Mouse (Mus musculus) embryonic facial prominence, embryonic 12.5 days (tissue): ENCODE measurements around the gene Nsd1. TPM values are rescaled to one million over a fixed set of nuclear protein-coding genes. Genes with fewer than 3 reads are reported as not detected.
"Not testable (repeated sequence)": the region's sequence is repeated elsewhere in the genome, so short reads cannot be mapped to it uniquely, and the experiment has no call there.

Experiments
- ATAC-seq: fragments of 200-750 bp; cut with Nextera tagmentation; 2 replicates; pipeline ENCODE4 v1.8.0; 2017; ENCODE audit not compliant: insufficient number of reproducible peaks, insufficient read depth, low FRiP score, low TSS enrichment
- H3K27ac ChIP-seq: fragments of 300-500 bp; sonication (generic); 2 replicates; pipeline ENCODE4 v1.5.1; 2016; ENCODE audit warnings: mild to moderate bottlenecking
- H3K27me3 ChIP-seq: fragments of 300-500 bp; sonication (generic); 2 replicates; pipeline ENCODE4 v1.6.1; 2016; ENCODE audit warnings: mild to moderate bottlenecking, moderate library complexity
- H3K36me3 ChIP-seq: fragments of 300-500 bp; sonication (generic); 2 replicates; pipeline ENCODE4 v1.6.1; 2016; ENCODE audit warnings: mild to moderate bottlenecking
- H3K4me1 ChIP-seq: fragments of 300-500 bp; sonication (generic); 2 replicates; pipeline ENCODE4 v1.6.1; 2016
- H3K4me2 ChIP-seq: fragments of 300-500 bp; sonication (generic); replicated peaks from 2 replicates; pipeline ENCODE4 v1.6.1; 2016; ENCODE audit warnings: mild to moderate bottlenecking, moderate library complexity
- H3K4me3 ChIP-seq: fragments of 300-500 bp; sonication (generic); 2 replicates; pipeline ENCODE4 v1.5.1; 2016; ENCODE audit warnings: mild to moderate bottlenecking
- H3K9ac ChIP-seq: fragments of 300-500 bp; sonication (generic); 2 replicates; pipeline ENCODE4 v1.6.1; 2016; ENCODE audit warnings: mild to moderate bottlenecking, moderate library complexity
- H3K9me3 ChIP-seq: fragments of 300-500 bp; sonication (generic); 2 replicates; pipeline ENCODE4 v1.6.1; 2016; ENCODE audit warnings: mild to moderate bottlenecking, moderate library complexity
- WGBS: fragments of 180-500 bp; shearing (Covaris S2); methylation state at CpG from one replicate; pipeline ENCODE4 v1.1.7; 2016; 5-methylcytosine and 5-hydroxymethylcytosine counted together
- polyA plus RNA-seq: library from polyadenylated mRNA; unstranded; fragments of >200 nt; fragmentation: Nextera tagmentation; extraction: Ambion mirVana; gene quantifications from 2 replicates; pipeline ENCODE4 v1.2.1, GENCODE M21; 2016

Gene Nsd1
- polyA plus RNA-seq, 1 experiment from 2014 or later, result 81.7 TPM

GRCm38 (mm10) chr13:55176265-55176664 lies 33.3 kb upstream of the Nsd1 start:
- H3K27me3 ChIP-seq, result no peaks in the 10 kb centered on the region
- no peak overlapping the region for H3K4me3 ChIP-seq
- ATAC-seq, result no peak
- H3K9me3 ChIP-seq, result no peaks in the 10 kb centered on the region
- H3K36me3 ChIP-seq, result no peaks in the 10 kb centered on the region
- WGBS, result 82% methylated on average over 6 of the region's 6 CpGs
- peaks cover 14% of the 10 kb centered on the region for H3K4me1 ChIP-seq
- H3K4me2 ChIP-seq, result no peak overlapping the region
- H3K27ac ChIP-seq, result no peak overlapping the region
- no peak overlapping the region for H3K9ac ChIP-seq

- H3K4me1 ChIP-seq, result no peaks in the 10 kb centered on the region
- no peaks in the 10 kb centered on the region for H3K9me3 ChIP-seq
- no peak overlapping the region for H3K4me3 ChIP-seq
- no peak overlapping the region for H3K27ac ChIP-seq
- H3K9ac ChIP-seq, result no peak overlapping the region
- WGBS, result 67% methylated on average over 4 of the region's 4 CpGs
- no peaks in the 10 kb centered on the region for H3K27me3 ChIP-seq
- ATAC-seq, result no peak
- no peaks in the 10 kb centered on the region for H3K36me3 ChIP-seq
- H3K4me2 ChIP-seq, result no peak overlapping the region
These were observed 31.6 kb upstream of the Nsd1 start for GRCm38 (mm10) chr13:55177903-55178496.

- H3K4me1 ChIP-seq, result no peaks in the 10 kb centered on the region
- no peaks in the 10 kb centered on the region for H3K36me3 ChIP-seq
- H3K27ac ChIP-seq, result no peak overlapping the region
- no peak for ATAC-seq
- H3K9ac ChIP-seq, result no peak overlapping the region
- no peak overlapping the region for H3K4me3 ChIP-seq
- H3K4me2 ChIP-seq, result no peak overlapping the region
- H3K9me3 ChIP-seq, result no peaks in the 10 kb centered on the region
- no peaks in the 10 kb centered on the region for H3K27me3 ChIP-seq
- 30% methylated on average over 2 of the region's 2 CpGs for WGBS
These were observed 31.0 kb upstream of the Nsd1 start for GRCm38 (mm10) chr13:55178556-55178955.

- no peak for ATAC-seq
- no peaks in the 10 kb centered on the region for H3K9me3 ChIP-seq
- H3K4me3 ChIP-seq, result no peak overlapping the region
- H3K36me3 ChIP-seq, result no peaks in the 10 kb centered on the region
- H3K4me2 ChIP-seq, result no peak overlapping the region
- 87% methylated on average over 3 of the region's 3 CpGs for WGBS
- no peaks in the 10 kb centered on the region for H3K4me1 ChIP-seq
- H3K9ac ChIP-seq, result no peak overlapping the region
- no peaks in the 10 kb centered on the region for H3K27me3 ChIP-seq
- H3K27ac ChIP-seq, result no peak overlapping the region
These were observed 30.0 kb upstream of the Nsd1 start for GRCm38 (mm10) chr13:55179591-55179990.

GRCm38 (mm10) chr13:55181786-55182172 lies 27.8 kb upstream of the Nsd1 start:
- Histone ChIP-seq H3K27ac (no peak overlapping the region), H3K4me2 (peak overlapping the region; percentile 48), H3K36me3 (no peaks in the 10 kb centered on the region), H3K27me3 (no peaks in the 10 kb centered on the region), H3K9me3 (no peaks in the 10 kb centered on the region), H3K9ac (no peak overlapping the region), H3K4me3 (no peak overlapping the region), H3K4me1 (no peaks in the 10 kb centered on the region)
- ATAC-seq, result no peak
- 72% methylated on average over 2 of the region's 2 CpGs for WGBS

- Histone ChIP-seq H3K27me3 (no peaks in the 10 kb centered on the region), H3K4me1 (no peaks in the 10 kb centered on the region), H3K4me2 (peak overlapping the region; percentile 48), H3K4me3 (peak overlapping the region; percentile 23), H3K27ac (peak overlapping the region; percentile 58), H3K36me3 (no peaks in the 10 kb centered on the region), H3K9ac (peak overlapping the region; percentile 40), H3K9me3 (no peaks in the 10 kb centered on the region)
- WGBS, result 4% methylated on average over 23 of the region's 23 CpGs
- peak; percentile 80; the same call in 1 of the 2 replicates for ATAC-seq
These were observed 27.2 kb upstream of the Nsd1 start for GRCm38 (mm10) chr13:55182173-55182894.

GRCm38 (mm10) chr13:55183382-55183781 lies 26.2 kb upstream of the Nsd1 start:
- 82% methylated on average over 6 of the region's 6 CpGs for WGBS
- Histone ChIP-seq H3K9ac (no peak overlapping the region), H3K4me2 (no peak overlapping the region), H3K9me3 (no peaks in the 10 kb centered on the region), H3K36me3 (no peaks in the 10 kb centered on the region), H3K4me3 (no peak overlapping the region), H3K4me1 (no peaks in the 10 kb centered on the region), H3K27ac (no peak overlapping the region), H3K27me3 (no peaks in the 10 kb centered on the region)
- ATAC-seq, result no peak

GRCm38 (mm10) chr13:55187062-55187461 lies 22.5 kb upstream of the Nsd1 start:
- H3K36me3 ChIP-seq, H3K9me3 ChIP-seq, ATAC-seq, H3K27ac ChIP-seq, H3K4me2 ChIP-seq, H3K27me3 ChIP-seq, H3K4me3 ChIP-seq, H3K4me1 ChIP-seq, H3K9ac ChIP-seq: not testable (repeated sequence)
- 50% methylated on average over 4 of the region's 9 CpGs for whole genome bisulfite sequencing

- no peak for ATAC-seq
- peak overlapping the region; percentile 38 for H3K4me3 ChIP-seq
- H3K36me3 ChIP-seq, result no peaks in the 10 kb centered on the region
- WGBS, result 4% methylated on average over 12 of the region's 12 CpGs
- peaks cover 6% of the 10 kb centered on the region; the same call in 1 of the 2 replicates for H3K4me1 ChIP-seq
- H3K9ac ChIP-seq, result peak overlapping the region; percentile 56
- H3K27me3 ChIP-seq, result no peaks in the 10 kb centered on the region
- peak overlapping the region; percentile 93 for H3K27ac ChIP-seq
- peak overlapping the region; percentile 69 for H3K4me2 ChIP-seq
- no peaks in the 10 kb centered on the region for H3K9me3 ChIP-seq
These were observed 20.0 kb upstream of the Nsd1 start for GRCm38 (mm10) chr13:55189531-55190107.

GRCm38 (mm10) chr13:55190121-55190868 lies 19.3 kb upstream of the Nsd1 start:
- Histone ChIP-seq H3K9ac (peak overlapping the region; percentile 56), H3K4me1 (peaks cover 6% of the 10 kb centered on the region; the same call in 1 of the 2 replicates), H3K27me3 (no peaks in the 10 kb centered on the region), H3K4me2 (peak overlapping the region; percentile 69), H3K4me3 (peak overlapping the region; percentile 38), H3K36me3 (no peaks in the 10 kb centered on the region), H3K27ac (peak overlapping the region; percentile 93), H3K9me3 (no peaks in the 10 kb centered on the region)
- peak; percentile 97 for ATAC-seq
- 2% methylated on average over 34 of the region's 34 CpGs for WGBS

GRCm38 (mm10) chr13:55191535-55191934 lies 18.0 kb upstream of the Nsd1 start:
- peaks cover 6% of the 10 kb centered on the region; the same call in 1 of the 2 replicates for H3K4me1 ChIP-seq
- H3K27ac ChIP-seq, result no peak overlapping the region
- H3K4me3 ChIP-seq, result no peak overlapping the region
- 77% methylated on average over 5 of the region's 5 CpGs for WGBS
- H3K9ac ChIP-seq, result no peak overlapping the region
- H3K36me3 ChIP-seq, result no peaks in the 10 kb centered on the region
- H3K4me2 ChIP-seq, result no peak overlapping the region
- no peaks in the 10 kb centered on the region for H3K27me3 ChIP-seq
- no peak for ATAC-seq
- H3K9me3 ChIP-seq, result no peaks in the 10 kb centered on the region
